Mouse (Mus musculus) bone marrow macrophage, adult 2 months (primary cell): ENCODE results near the gene Pole4. TPM values are rescaled to one million over a fixed set of nuclear protein-coding genes. Genes with fewer than 3 reads are reported as not detected.

Experiments used
- H3K27ac ChIP-seq: 2 replicates; pipeline ENCODE4 v1.5.1; 2012; ENCODE audit warnings: low read depth, low read length; ENCODE audit not compliant: insufficient read depth
- H3K4me1 ChIP-seq: 2 replicates; pipeline ENCODE4 v1.6.1; 2012; ENCODE audit warnings: low read length; ENCODE audit not compliant: control insufficient read depth, insufficient read depth
- H3K4me3 ChIP-seq: 2 replicates; pipeline ENCODE4 v1.5.1; 2012; ENCODE audit warnings: mild to moderate bottlenecking, low read length, moderate library complexity; ENCODE audit not compliant: insufficient read depth
- CTCF ChIP-seq: IDR thresholded peaks from 2 replicates; pipeline ENCODE4 v1.5.1; 2012; ENCODE audit warnings: low read depth, mild to moderate bottlenecking, low read length, moderate library complexity
- POLR2A ChIP-seq: IDR thresholded peaks from 2 replicates; pipeline ENCODE4 v1.6.1; 2012; ENCODE audit warnings: mild to moderate bottlenecking, low read depth, low read length, borderline replicate concordance
- polyA plus RNA-seq: library from polyadenylated mRNA; stranded (reverse); fragments of >200 nt; gene quantifications from 2 replicates; pipeline ENCODE4 v1.2.4, GENCODE M21; 2012; ENCODE audit not compliant: missing spikeins, insufficient read depth, insufficient read length

The Pole4 gene
- polyA plus RNA-seq, 1 experiment: 34.8 TPM

- peaks cover 21% of the 10 kb centered on the region for H3K4me1 ChIP-seq
- no peak overlapping the region for H3K4me3 ChIP-seq
- H3K27ac ChIP-seq: peak overlapping the region; percentile 80
- no peak for TF ChIP-seq POLR2A
- no peak for TF ChIP-seq CTCF
Observed at GRCm38 (mm10) chr6:82716126-82716525, 11.0 kb upstream of the Pole4 start.

GRCm38 (mm10) chr6:82715653-82716052 is 10.5 kb upstream of the Pole4 start:
- TF ChIP-seq CTCF: no peak
- TF ChIP-seq POLR2A: no peak
- Histone ChIP-seq H3K4me3 (no peak overlapping the region), H3K4me1 (peaks cover 21% of the 10 kb centered on the region), H3K27ac (peak overlapping the region; percentile 80)

- Histone ChIP-seq H3K4me3 (no peak overlapping the region), H3K4me1 (peaks cover 21% of the 10 kb centered on the region), H3K27ac (peak overlapping the region; percentile 80)
- TF ChIP-seq POLR2A (no peak), CTCF (no peak)
Observed at GRCm38 (mm10) chr6:82715253-82715652, 10.1 kb upstream of the Pole4 start.

- Histone ChIP-seq H3K27ac (peak overlapping the region; percentile 80), H3K4me1 (peaks cover 21% of the 10 kb centered on the region), H3K4me3 (no peak overlapping the region)
- TF ChIP-seq CTCF (no peak), POLR2A (no peak)
Observed at GRCm38 (mm10) chr6:82714841-82715240, 9.7 kb upstream of the Pole4 start.

GRCm38 (mm10) chr6:82714243-82714642 is 9.1 kb upstream of the Pole4 start:
- Histone ChIP-seq H3K4me3 (no peak overlapping the region), H3K27ac (no peak overlapping the region), H3K4me1 (peaks cover 21% of the 10 kb centered on the region)
- TF ChIP-seq POLR2A: no peak
- TF ChIP-seq CTCF: peak; percentile 93

- no peak overlapping the region for H3K4me3 ChIP-seq
- H3K4me1 ChIP-seq: no peaks in the 10 kb centered on the region
- H3K27ac ChIP-seq: no peak overlapping the region
- TF ChIP-seq CTCF (no peak), POLR2A (no peak)
Observed at GRCm38 (mm10) chr6:82707742-82708141, 2.6 kb upstream of the Pole4 start.

- Histone ChIP-seq H3K4me1 (no peaks in the 10 kb centered on the region), H3K4me3 (no peak overlapping the region), H3K27ac (no peak overlapping the region)
- TF ChIP-seq POLR2A (no peak), CTCF (no peak)
Observed at GRCm38 (mm10) chr6:82707241-82707640, 2.1 kb upstream of the Pole4 start.

GRCm38 (mm10) chr6:82703710-82704109 is 1.5 kb downstream of the Pole4 start:
- no peak for TF ChIP-seq CTCF
- no peak for TF ChIP-seq POLR2A
- H3K4me3 ChIP-seq: no peak overlapping the region
- no peaks in the 10 kb centered on the region for H3K4me1 ChIP-seq
- H3K27ac ChIP-seq: no peak overlapping the region

- no peaks in the 10 kb centered on the region for H3K4me1 ChIP-seq
- TF ChIP-seq POLR2A (no peak), CTCF (peak; percentile 83)
- no peak overlapping the region for H3K27ac ChIP-seq
- no peak overlapping the region for H3K4me3 ChIP-seq
Observed at GRCm38 (mm10) chr6:82702593-82703017, 2.6 kb downstream of the Pole4 start.

GRCm38 (mm10) chr6:82701296-82701695 is 3.9 kb downstream of the Pole4 start:
- no peak overlapping the region for H3K27ac ChIP-seq
- TF ChIP-seq CTCF: no peak
- TF ChIP-seq POLR2A: no peak
- no peaks in the 10 kb centered on the region for H3K4me1 ChIP-seq
- H3K4me3 ChIP-seq: no peak overlapping the region

GRCm38 (mm10) chr6:82699831-82700230 is 5.3 kb downstream of the Pole4 start:
- Histone ChIP-seq H3K27ac (no peak overlapping the region), H3K4me1 (no peaks in the 10 kb centered on the region), H3K4me3 (no peak overlapping the region)
- TF ChIP-seq POLR2A: no peak
